Mouse (Mus musculus) liver, embryonic 14.5 days (tissue): ENCODE measurements at regions not wholly inside any gene's neighbourhood (a gene's known extent, or its start where the extent isn't known, plus 50 kb on each side); places are given as distances from the start of the nearest gene placed in this dataset.

ENCODE experiments used
- CTCF ChIP-seq: IDR thresholded peaks from 2 replicates; pipeline ENCODE4 v1.5.1; 2016; ENCODE audit warnings: antibody characterized with exemption, low read depth, control low read depth
- EP300 ChIP-seq: IDR thresholded peaks from 2 replicates; pipeline ENCODE4 v1.6.1; 2016; ENCODE audit warnings: antibody characterized with exemption, low read depth

GRCm38 (mm10) chr15:67320292-67320691, 819.6 kb upstream of the Lrrc6 start:
- TF ChIP-seq EP300, result no peak
- TF ChIP-seq CTCF, result no peak
